Mouse (Mus musculus): Measurements from ENCODE around the gene Cox19. TPM values are rescaled to one million over a fixed set of nuclear protein-coding genes. Genes with fewer than 3 reads are reported as not detected.

The Cox19 gene
- polyA plus RNA-seq, 1 experiment from 2014 or later = 142 TPM

- no peak overlapping the region for H3K27ac ChIP-seq (ENCODE audit: low read depth, low read length)
- no peak for ATAC-seq (ENCODE audit: insufficient read depth, low FRiP score, low TSS enrichment)
- peaks cover 12% of the 10 kb centered on the region; the same call in 1 of the 2 replicates for H3K4me1 ChIP-seq (ENCODE audit: control insufficient read depth, insufficient read depth, low read length)
- H3K4me3 ChIP-seq (ENCODE audit: low read depth, low read length) = no peak overlapping the region
- no peak overlapping the region for H3K9ac ChIP-seq (ENCODE audit: low read length)
- no peak for DNase-seq (ENCODE audit: low spot score)
- H3K4me2 ChIP-seq (ENCODE audit: low read depth) = no peak overlapping the region
- no peaks in the 10 kb centered on the region for H3K9me3 ChIP-seq (ENCODE audit: control insufficient read depth, low read length)
- WGBS = 94% methylated on average over 5 of the region's 5 CpGs
- H3K27me3 ChIP-seq (ENCODE audit: control insufficient read depth, insufficient read depth, low read length) = no peaks in the 10 kb centered on the region
- no peaks in the 10 kb centered on the region for H3K36me3 ChIP-seq (ENCODE audit: control insufficient read depth, insufficient read depth, low read length)
Observed at GRCm38 (mm10) chr5:139386047-139386446, 34.8 kb upstream of the Cox19 start.

GRCm38 (mm10) chr5:139384531-139384930 is 33.3 kb upstream of the Cox19 start:
- ATAC-seq (ENCODE audit: insufficient read depth, low FRiP score, low TSS enrichment) = no peak
- no peak overlapping the region for H3K27ac ChIP-seq (ENCODE audit: low read depth, low read length)
- DNase-seq (ENCODE audit: low spot score) = no peak

GRCm38 (mm10) chr5:139383234-139383633 is 32.0 kb upstream of the Cox19 start:
- no peak overlapping the region for H3K9ac ChIP-seq (ENCODE audit: low read length)
- no peaks in the 10 kb centered on the region for H3K36me3 ChIP-seq (ENCODE audit: control insufficient read depth, insufficient read depth, low read length)
- no peaks in the 10 kb centered on the region for H3K9me3 ChIP-seq (ENCODE audit: control insufficient read depth, low read length)
- DNase-seq (ENCODE audit: low spot score) (no peak), ATAC-seq (ENCODE audit: insufficient read depth, low FRiP score, low TSS enrichment) (no peak)
- H3K4me1 ChIP-seq (ENCODE audit: control insufficient read depth, insufficient read depth, low read length) = peaks cover under 1% of the 10 kb centered on the region; the same call in 1 of the 2 replicates
- no peak overlapping the region for H3K4me2 ChIP-seq (ENCODE audit: low read depth)
- H3K27me3 ChIP-seq (ENCODE audit: control insufficient read depth, insufficient read depth, low read length) = no peaks in the 10 kb centered on the region
- H3K4me3 ChIP-seq (ENCODE audit: low read depth, low read length) = no peak overlapping the region
- no peak overlapping the region for H3K27ac ChIP-seq (ENCODE audit: low read depth, low read length)
- 80% methylated on average over 9 of the region's 9 CpGs for WGBS

More at GRCm38 (mm10) chr5:139384531-139384930, 33.3 kb upstream of the Cox19 start:
- H3K27me3 ChIP-seq (ENCODE audit: control insufficient read depth, insufficient read depth, low read length) = no peaks in the 10 kb centered on the region
- H3K4me2 ChIP-seq (ENCODE audit: low read depth) = no peak overlapping the region
- no peaks in the 10 kb centered on the region for H3K36me3 ChIP-seq (ENCODE audit: control insufficient read depth, insufficient read depth, low read length)
- no peaks in the 10 kb centered on the region for H3K9me3 ChIP-seq (ENCODE audit: control insufficient read depth, low read length)
- peaks cover 8% of the 10 kb centered on the region; the same call in 1 of the 2 replicates for H3K4me1 ChIP-seq (ENCODE audit: control insufficient read depth, insufficient read depth, low read length)
- 79% methylated on average over 10 of the region's 10 CpGs for WGBS
- H3K4me3 ChIP-seq (ENCODE audit: low read depth, low read length) = no peak overlapping the region
- no peak overlapping the region for H3K9ac ChIP-seq (ENCODE audit: low read length)

- peak overlapping the region; percentile 58; the same call in 1 of the 2 replicates for H3K27ac ChIP-seq (ENCODE audit: low read depth, low read length)
- ATAC-seq (ENCODE audit: insufficient read depth, low FRiP score, low TSS enrichment) (no peak), DNase-seq (ENCODE audit: low spot score) (no peak)
- no peak overlapping the region for H3K9ac ChIP-seq (ENCODE audit: low read length)
- no peaks in the 10 kb centered on the region for H3K36me3 ChIP-seq (ENCODE audit: control insufficient read depth, insufficient read depth, low read length)
- H3K27me3 ChIP-seq (ENCODE audit: control insufficient read depth, insufficient read depth, low read length) = no peaks in the 10 kb centered on the region
- H3K9me3 ChIP-seq (ENCODE audit: control insufficient read depth, low read length) = no peaks in the 10 kb centered on the region
- 81% methylated on average over 8 of the region's 8 CpGs for WGBS
- H3K4me3 ChIP-seq (ENCODE audit: low read depth, low read length) = no peak overlapping the region
- no peak overlapping the region for H3K4me2 ChIP-seq (ENCODE audit: low read depth)
- no peaks in the 10 kb centered on the region for H3K4me1 ChIP-seq (ENCODE audit: control insufficient read depth, insufficient read depth, low read length)
Observed at GRCm38 (mm10) chr5:139382760-139383159, 31.5 kb upstream of the Cox19 start.

GRCm38 (mm10) chr5:139381586-139382513 is 30.6 kb upstream of the Cox19 start:
- Histone ChIP-seq H3K36me3 (ENCODE audit: control insufficient read depth, insufficient read depth, low read length) (no peaks in the 10 kb centered on the region), H3K27me3 (ENCODE audit: control insufficient read depth, insufficient read depth, low read length) (no peaks in the 10 kb centered on the region), H3K4me3 (ENCODE audit: low read depth, low read length) (no peak overlapping the region), H3K9ac (ENCODE audit: low read length) (no peak overlapping the region), H3K9me3 (ENCODE audit: control insufficient read depth, low read length) (no peaks in the 10 kb centered on the region), H3K27ac (ENCODE audit: low read depth, low read length) (no peak overlapping the region), H3K4me1 (ENCODE audit: control insufficient read depth, insufficient read depth, low read length) (no peaks in the 10 kb centered on the region), H3K4me2 (ENCODE audit: low read depth) (no peak overlapping the region)
- ATAC-seq (ENCODE audit: insufficient read depth, low FRiP score, low TSS enrichment) (no peak), DNase-seq (ENCODE audit: low spot score) (no peak)
- 82% methylated on average over 17 of the region's 18 CpGs for WGBS

GRCm38 (mm10) chr5:139380385-139381248 is 29.4 kb upstream of the Cox19 start:
- peak overlapping the region; percentile 67 for H3K9ac ChIP-seq (ENCODE audit: low read length)
- no peak overlapping the region for H3K27ac ChIP-seq (ENCODE audit: low read depth, low read length)
- H3K4me2 ChIP-seq (ENCODE audit: low read depth) = peak overlapping the region; percentile 86
- H3K4me3 ChIP-seq (ENCODE audit: low read depth, low read length) = peak overlapping the region; percentile 62
- 2% methylated on average over 73 of the region's 73 CpGs for WGBS
- H3K27me3 ChIP-seq (ENCODE audit: control insufficient read depth, insufficient read depth, low read length) = no peaks in the 10 kb centered on the region
- no peaks in the 10 kb centered on the region for H3K36me3 ChIP-seq (ENCODE audit: control insufficient read depth, insufficient read depth, low read length)
- peak; percentile 90 for ATAC-seq (ENCODE audit: insufficient read depth, low FRiP score, low TSS enrichment)
- H3K9me3 ChIP-seq (ENCODE audit: control insufficient read depth, low read length) = no peaks in the 10 kb centered on the region
- H3K4me1 ChIP-seq (ENCODE audit: control insufficient read depth, insufficient read depth, low read length) = no peaks in the 10 kb centered on the region
- peak; percentile 88 for DNase-seq (ENCODE audit: low spot score)

- DNase-seq (ENCODE audit: low spot score) (no peak), ATAC-seq (ENCODE audit: insufficient read depth, low FRiP score, low TSS enrichment) (0 out of 2 replicates have a peak, but pooled peaks have one; percentile 36)
- Histone ChIP-seq H3K4me1 (ENCODE audit: control insufficient read depth, insufficient read depth, low read length) (no peaks in the 10 kb centered on the region), H3K9ac (ENCODE audit: low read length) (no peak overlapping the region), H3K27me3 (ENCODE audit: control insufficient read depth, insufficient read depth, low read length) (no peaks in the 10 kb centered on the region), H3K36me3 (ENCODE audit: control insufficient read depth, insufficient read depth, low read length) (no peaks in the 10 kb centered on the region), H3K27ac (ENCODE audit: low read depth, low read length) (no peak overlapping the region), H3K9me3 (ENCODE audit: control insufficient read depth, low read length) (no peaks in the 10 kb centered on the region), H3K4me3 (ENCODE audit: low read depth, low read length) (peak overlapping the region; percentile 62), H3K4me2 (ENCODE audit: low read depth) (peak overlapping the region; percentile 86)
- 27% methylated on average over 8 of the region's 8 CpGs for WGBS
Observed at GRCm38 (mm10) chr5:139379771-139380384, 28.7 kb upstream of the Cox19 start.

- Histone ChIP-seq H3K27ac (ENCODE audit: low read depth, low read length) (0 out of 2 replicates have a peak overlapping the region, but pooled peaks have one; percentile 17), H3K27me3 (ENCODE audit: control insufficient read depth, insufficient read depth, low read length) (no peaks in the 10 kb centered on the region), H3K4me2 (ENCODE audit: low read depth) (no peak overlapping the region; the same call in 1 of the 2 replicates), H3K9me3 (ENCODE audit: control insufficient read depth, low read length) (no peaks in the 10 kb centered on the region), H3K4me1 (ENCODE audit: control insufficient read depth, insufficient read depth, low read length) (no peaks in the 10 kb centered on the region), H3K36me3 (ENCODE audit: control insufficient read depth, insufficient read depth, low read length) (no peaks in the 10 kb centered on the region), H3K9ac (ENCODE audit: low read length) (no peak overlapping the region), H3K4me3 (ENCODE audit: low read depth, low read length) (no peak overlapping the region)
- DNase-seq (ENCODE audit: low spot score) (no peak), ATAC-seq (ENCODE audit: insufficient read depth, low FRiP score, low TSS enrichment) (no peak)
- 63% methylated on average over 21 of the region's 21 CpGs for WGBS
Observed at GRCm38 (mm10) chr5:139378986-139379629, 27.9 kb upstream of the Cox19 start.

All from neural tube, embryonic 11.5 days (tissue).